Mouse (Mus musculus) lung, embryonic 16.5 days (tissue): ENCODE measurements around the gene Nek6. TPM values are rescaled to one million over a fixed set of nuclear protein-coding genes. Genes with fewer than 3 reads are reported as not detected.

Source experiments
- ATAC-seq: fragments of 200-750 bp; cut with Nextera tagmentation; 2 replicates; pipeline ENCODE4 v1.8.0; 2017; ENCODE audit warnings: low read depth, mild to moderate bottlenecking, moderate library complexity
- H3K27ac ChIP-seq: fragments of 300-500 bp; sonication (generic); 2 replicates; pipeline ENCODE4 v1.5.1; 2014; ENCODE audit warnings: mild to moderate bottlenecking, control low read depth, low read length
- H3K27me3 ChIP-seq: fragments of 300-500 bp; sonication (generic); 2 replicates; pipeline ENCODE4 v1.6.1; 2014; ENCODE audit warnings: low read depth, low read length, mixed read lengths; ENCODE audit not compliant: control insufficient read depth, insufficient read depth
- H3K36me3 ChIP-seq: fragments of 300-500 bp; sonication (generic); 2 replicates; pipeline ENCODE4 v1.6.1; 2014; ENCODE audit warnings: low read length; ENCODE audit not compliant: control insufficient read depth, insufficient read depth
- H3K4me1 ChIP-seq: fragments of 300-500 bp; sonication (generic); replicated peaks from 2 replicates; pipeline ENCODE4 v1.6.1; 2014; ENCODE audit warnings: low read length, mixed read lengths; ENCODE audit not compliant: control insufficient read depth, insufficient read depth
- H3K4me2 ChIP-seq: fragments of 300-500 bp; sonication (generic); 2 replicates; pipeline ENCODE4 v1.6.1; 2014; ENCODE audit warnings: low read depth, low read length, control low read depth
- H3K4me3 ChIP-seq: fragments of 300-500 bp; sonication (generic); 2 replicates; pipeline ENCODE4 v1.5.1; 2014; ENCODE audit warnings: mild to moderate bottlenecking, low read length, control low read depth
- H3K9ac ChIP-seq: fragments of 300-500 bp; sonication (generic); 2 replicates; pipeline ENCODE4 v1.6.1; 2014; ENCODE audit warnings: low read length, control low read depth
- H3K9me3 ChIP-seq: fragments of 300-500 bp; sonication (generic); 2 replicates; pipeline ENCODE4 v1.6.1; 2016; ENCODE audit warnings: low read length; ENCODE audit not compliant: control insufficient read depth
- WGBS: fragments of 180-500 bp; shearing (Covaris S2); extraction: QIAGEN DNeasy Blood & Tissue Kit; methylation state at CpG from one replicate; pipeline ENCODE4 v1.1.7; 2014; 5-methylcytosine and 5-hydroxymethylcytosine counted together
- polyA plus RNA-seq: library from polyadenylated mRNA; unstranded; fragments of >200 nt; fragmentation: Nextera tagmentation; extraction: Ambion mirVana; gene quantifications from 2 replicates; pipeline ENCODE4 v1.2.1, GENCODE M21; 2015

Gene Nek6
- polyA plus RNA-seq, 1 experiment from 2014 or later = 122 TPM

- Histone ChIP-seq H3K36me3 (no peaks in the 10 kb centered on the region), H3K4me3 (no peak overlapping the region), H3K9me3 (no peaks in the 10 kb centered on the region), H3K27ac (peak overlapping the region; percentile 91), H3K27me3 (no peaks in the 10 kb centered on the region), H3K9ac (no peak overlapping the region), H3K4me1 (peaks cover 2% of the 10 kb centered on the region), H3K4me2 (no peak overlapping the region)
- no peak for ATAC-seq
- 93% methylated on average over 3 of the region's 3 CpGs for WGBS
Measured at GRCm38 (mm10) chr2:38502747-38503146, 8.7 kb upstream of the Nek6 start.

- H3K4me3 ChIP-seq = no peak overlapping the region
- H3K4me1 ChIP-seq = no peaks in the 10 kb centered on the region; the same call in 1 of the 2 replicates
- no peak overlapping the region for H3K4me2 ChIP-seq
- no peak overlapping the region for H3K9ac ChIP-seq
- H3K36me3 ChIP-seq = no peaks in the 10 kb centered on the region
- ATAC-seq = peak; percentile 35; the same call in 1 of the 2 replicates
- H3K9me3 ChIP-seq = no peaks in the 10 kb centered on the region
- 32% methylated on average over 6 of the region's 6 CpGs for WGBS
- no peak overlapping the region for H3K27ac ChIP-seq
- H3K27me3 ChIP-seq = no peaks in the 10 kb centered on the region
Measured at GRCm38 (mm10) chr2:38504311-38504710, 7.1 kb upstream of the Nek6 start.

GRCm38 (mm10) chr2:38507181-38507580 lies 4.3 kb upstream of the Nek6 start:
- no peaks in the 10 kb centered on the region for H3K9me3 ChIP-seq
- H3K27me3 ChIP-seq = no peaks in the 10 kb centered on the region
- peaks cover 2% of the 10 kb centered on the region; the same call in 1 of the 2 replicates for H3K4me1 ChIP-seq
- no peak for ATAC-seq
- H3K4me3 ChIP-seq = no peak overlapping the region
- H3K9ac ChIP-seq = no peak overlapping the region
- WGBS = 96% methylated on average over 1 of the region's 1 CpGs
- no peaks in the 10 kb centered on the region for H3K36me3 ChIP-seq
- H3K27ac ChIP-seq = no peak overlapping the region
- no peak overlapping the region for H3K4me2 ChIP-seq

GRCm38 (mm10) chr2:38509004-38509719 lies 2.3 kb upstream of the Nek6 start:
- no peak for ATAC-seq

GRCm38 (mm10) chr2:38510120-38510519 lies 1.3 kb upstream of the Nek6 start:
- H3K9me3 ChIP-seq = no peaks in the 10 kb centered on the region
- H3K4me3 ChIP-seq = no peak overlapping the region
- no peaks in the 10 kb centered on the region for H3K36me3 ChIP-seq
- peaks cover 20% of the 10 kb centered on the region for H3K4me1 ChIP-seq
- H3K4me2 ChIP-seq = no peak overlapping the region
- no peak for ATAC-seq
- WGBS = 82% methylated on average over 1 of the region's 1 CpGs
- no peak overlapping the region for H3K27ac ChIP-seq
- no peaks in the 10 kb centered on the region for H3K27me3 ChIP-seq
- H3K9ac ChIP-seq = no peak overlapping the region

More at GRCm38 (mm10) chr2:38509004-38509719, 2.3 kb upstream of the Nek6 start:
- H3K9ac ChIP-seq = no peak overlapping the region
- H3K9me3 ChIP-seq = no peaks in the 10 kb centered on the region
- H3K27me3 ChIP-seq = no peaks in the 10 kb centered on the region
- H3K36me3 ChIP-seq = no peaks in the 10 kb centered on the region
- H3K4me3 ChIP-seq = no peak overlapping the region
- H3K4me1 ChIP-seq = peaks cover 13% of the 10 kb centered on the region; the same call in 1 of the 2 replicates
- H3K4me2 ChIP-seq = no peak overlapping the region
- H3K27ac ChIP-seq = no peak overlapping the region
- 72% methylated on average over 7 of the region's 7 CpGs for WGBS

GRCm38 (mm10) chr2:38512308-38513182 lies 1.1 kb downstream of the Nek6 start:
- ATAC-seq = peak; percentile 53
- Histone ChIP-seq H3K4me3 (peak overlapping the region; percentile 80), H3K36me3 (no peaks in the 10 kb centered on the region), H3K4me1 (peaks cover 31% of the 10 kb centered on the region), H3K4me2 (peak overlapping the region; percentile 64), H3K27ac (peak overlapping the region; percentile 87), H3K9ac (peak overlapping the region; percentile 90), H3K9me3 (no peaks in the 10 kb centered on the region), H3K27me3 (no peaks in the 10 kb centered on the region)
- 3% methylated on average over 16 of the region's 16 CpGs for WGBS

- no peaks in the 10 kb centered on the region for H3K36me3 ChIP-seq
- H3K27me3 ChIP-seq = no peaks in the 10 kb centered on the region
- peak overlapping the region; percentile 87 for H3K27ac ChIP-seq
- H3K4me2 ChIP-seq = peak overlapping the region; percentile 64
- 41% methylated on average over 2 of the region's 2 CpGs for WGBS
- peak overlapping the region; percentile 80 for H3K4me3 ChIP-seq
- H3K9ac ChIP-seq = peak overlapping the region; percentile 90
- peaks cover 31% of the 10 kb centered on the region for H3K4me1 ChIP-seq
- no peaks in the 10 kb centered on the region for H3K9me3 ChIP-seq
- ATAC-seq = no peak
Measured at GRCm38 (mm10) chr2:38513183-38513529, 1.7 kb downstream of the Nek6 start.

GRCm38 (mm10) chr2:38514411-38514810 lies 3.0 kb downstream of the Nek6 start:
- 36% methylated on average over 7 of the region's 7 CpGs for WGBS
- no peak for ATAC-seq
- H3K4me2 ChIP-seq = 0 out of 2 replicates have a peak overlapping the region, but pooled peaks have one; percentile 11
- H3K4me1 ChIP-seq = peaks cover 40% of the 10 kb centered on the region
- no peaks in the 10 kb centered on the region for H3K27me3 ChIP-seq
- H3K27ac ChIP-seq = peak overlapping the region; percentile 26
- H3K36me3 ChIP-seq = no peaks in the 10 kb centered on the region
- H3K9me3 ChIP-seq = no peaks in the 10 kb centered on the region
- no peak overlapping the region for H3K4me3 ChIP-seq
- H3K9ac ChIP-seq = no peak overlapping the region

- peaks cover 45% of the 10 kb centered on the region for H3K4me1 ChIP-seq
- WGBS = 29% methylated on average over 6 of the region's 6 CpGs
- no peak overlapping the region; the same call in 1 of the 2 replicates for H3K4me2 ChIP-seq
Measured at GRCm38 (mm10) chr2:38515446-38515845, 4.0 kb downstream of the Nek6 start.

More at GRCm38 (mm10) chr2:38515446-38515845, 4.0 kb downstream of the Nek6 start:
- no peak for ATAC-seq
- Histone ChIP-seq H3K27me3 (no peaks in the 10 kb centered on the region), H3K4me3 (no peak overlapping the region), H3K27ac (peak overlapping the region; percentile 53), H3K9me3 (no peaks in the 10 kb centered on the region), H3K36me3 (no peaks in the 10 kb centered on the region), H3K9ac (0 out of 2 replicates have a peak overlapping the region, but pooled peaks have one; percentile 14)
